Mouse (Mus musculus): Measurements from ENCODE around the gene Rtp2.

- TF ChIP-seq CTCF (conservative IDR thresholded peaks at IDR 0.05; ENCODE audit: insufficient read depth, insufficient read length, low read depth, low read length), result no peak
- TF ChIP-seq POLR2A (IDR thresholded peaks at IDR 0.05; ENCODE audit: low read depth, low read length), result no peak
Observed at GRCm38 (mm10) chr16:23972901-23973300, 40.7 kb upstream of the Rtp2 start.

All from kidney, adult 2 months (tissue).